Mouse (Mus musculus) mouse embryonic stem cell (cell line): ENCODE data around the gene Lhpp.

Source experiments
- in situ Hi-C, 2 experiments: fragments of 300-500 bp; cut with MboI; formaldehyde crosslinking; loops; 1 replicate in 1 of 2; 3 replicates in 1 of 2; pipeline ENCODE4 v1.14.3; 2019 to 2020; ENCODE audit warnings: low sequenced_read_pairs in 2 of 2, low pct_unique_long_range_greater_than_20kb in 1 of 2, mixed read lengths in 1 of 2; ENCODE audit not compliant: unreplicated experiment in 1 of 2

Lhpp gene

GRCm38 (mm10) chr7:132747096-132747495, 136.7 kb downstream of the Lhpp start:
- in situ Hi-C loops = loop anchor here in 1 of 2 experiments (5.0 kb wide), 1 partner anchor 60 kb away; no protein-coding TSS in a partner anchor

- in situ Hi-C loops = loop anchor here in 1 of 2 experiments (5.0 kb wide), 1 partner anchor 59 kb away; no protein-coding TSS in a partner anchor
Observed at GRCm38 (mm10) chr7:132748076-132748769, 137.8 kb downstream of the Lhpp start.

- in situ Hi-C loops = loop anchor here in 1 of 2 experiments (5.0 kb wide), 1 partner anchor 58 kb away; no protein-coding TSS in a partner anchor
Observed at GRCm38 (mm10) chr7:132749504-132749903, 139.1 kb downstream of the Lhpp start.

GRCm38 (mm10) chr7:132751716-132752115, 141.3 kb downstream of the Lhpp start:
- in situ Hi-C loops = no loop called here

- in situ Hi-C loops = no loop called here
Observed at GRCm38 (mm10) chr7:132753518-132754388, 143.3 kb downstream of the Lhpp start.

GRCm38 (mm10) chr7:132754389-132754750, 143.9 kb downstream of the Lhpp start:
- in situ Hi-C loops = no loop called here
